Mouse (Mus musculus) A20 (cell line): ENCODE results near the gene Larp4b.

ENCODE experiments used
- DNase-seq: peaks from one replicate; pipeline ENCODE4 v3.0.0-alpha.2; 2011; ENCODE audit warnings: low read depth, low spot score

Larp4b gene

GRCm38 (mm10) chr13:9122045-9122444 is 28.4 kb downstream of the Larp4b start:
- DNase-seq, result no peak

- peak; percentile 77 for DNase-seq
Observed at GRCm38 (mm10) chr13:9125193-9125592, 31.5 kb downstream of the Larp4b start.

GRCm38 (mm10) chr13:9127715-9128114 is 34.0 kb downstream of the Larp4b start:
- DNase-seq, result no peak

- DNase-seq, result no peak
Observed at GRCm38 (mm10) chr13:9128707-9129314, 35.1 kb downstream of the Larp4b start.

DNA sequence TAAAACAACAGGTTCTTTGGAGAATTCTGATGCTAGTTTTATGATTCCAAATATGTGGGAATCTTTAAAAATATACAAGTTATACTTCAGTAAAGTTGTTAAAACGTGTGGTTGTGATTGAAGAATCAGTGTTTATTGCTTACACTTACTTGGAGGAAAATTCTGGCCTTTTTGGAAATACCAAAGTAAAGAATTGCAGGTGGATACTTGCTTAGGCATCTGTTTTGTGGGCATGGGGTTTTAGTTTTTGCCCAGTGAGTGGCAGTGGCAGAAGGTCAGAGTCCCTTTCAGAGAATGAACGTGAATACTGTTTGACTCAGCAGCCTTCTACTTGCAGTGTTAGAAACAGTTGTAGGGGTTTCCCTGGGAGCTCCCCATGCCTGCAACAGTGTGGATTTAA is 40.7 kb downstream of the Larp4b start:
- no peak for DNase-seq

DNA sequence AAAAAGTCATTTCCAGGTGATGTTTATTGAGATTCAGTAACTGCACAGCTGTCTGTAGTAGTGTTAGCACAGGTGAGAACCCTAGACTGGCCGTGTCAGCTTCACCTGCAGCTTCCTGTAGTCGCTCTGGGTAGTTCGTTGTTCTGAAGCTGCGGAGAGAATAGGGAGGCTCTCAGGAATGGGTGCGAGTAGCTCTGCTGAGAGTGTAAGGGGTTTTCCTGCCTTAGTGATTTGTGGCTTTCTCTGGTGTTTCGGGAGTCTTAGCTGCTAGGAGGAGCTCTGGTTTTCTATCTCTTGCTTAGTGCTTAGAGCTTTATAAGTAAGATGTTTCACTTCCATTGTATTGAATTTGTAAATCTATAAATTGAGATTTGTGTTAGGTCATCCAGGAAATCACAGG is 42.4 kb downstream of the Larp4b start:
- DNase-seq, result no peak

- no peak for DNase-seq
Observed at GRCm38 (mm10) chr13:9136733-9137132, 43.1 kb downstream of the Larp4b start.

DNA sequence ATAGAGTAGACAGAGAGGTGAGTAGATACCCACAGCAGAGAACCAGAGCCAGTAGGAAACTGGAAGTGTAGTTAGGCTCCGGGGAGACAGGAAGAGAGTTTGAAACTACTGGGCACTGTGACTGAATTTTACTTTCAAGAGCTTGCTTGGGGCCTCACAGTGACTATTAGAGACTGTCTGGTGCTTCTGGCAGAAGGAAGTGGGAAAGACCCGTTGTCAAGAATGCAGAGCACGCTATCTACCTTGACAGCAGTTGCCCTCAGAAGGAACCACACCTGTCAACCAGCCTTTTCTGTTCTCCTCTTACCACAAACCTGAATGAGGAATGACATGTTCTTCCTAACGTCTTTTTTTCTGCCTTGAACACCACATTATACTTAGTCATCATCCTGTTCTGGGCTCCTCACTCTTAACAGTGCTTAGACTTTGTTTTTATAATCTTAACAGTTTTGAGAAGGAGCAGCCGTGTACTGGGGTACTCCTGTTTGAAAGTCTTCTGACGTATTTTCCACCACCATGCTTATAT is 45.8 kb downstream of the Larp4b start:
- DNase-seq, result peak; percentile 23

DNA sequence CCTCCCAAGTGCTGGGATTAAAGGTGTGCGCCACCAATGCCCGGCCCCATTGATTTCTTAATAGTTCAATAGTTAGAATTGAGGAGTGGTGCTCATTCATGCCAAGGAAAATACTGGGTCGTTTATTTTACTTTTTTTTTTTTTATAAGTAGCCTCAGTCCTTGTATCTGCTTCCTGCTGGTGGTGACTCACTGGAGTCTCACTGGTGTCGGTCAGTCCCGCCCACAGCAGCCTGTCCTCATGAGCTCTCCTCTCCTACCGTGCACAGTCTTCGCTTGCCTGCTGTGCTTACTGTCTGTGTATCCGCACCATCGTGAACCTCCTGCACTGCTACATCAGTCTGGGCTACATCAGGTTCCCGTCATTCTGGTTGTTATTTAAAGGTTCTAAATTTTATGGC is 46.5 kb downstream of the Larp4b start:
- DNase-seq, result no peak

DNA sequence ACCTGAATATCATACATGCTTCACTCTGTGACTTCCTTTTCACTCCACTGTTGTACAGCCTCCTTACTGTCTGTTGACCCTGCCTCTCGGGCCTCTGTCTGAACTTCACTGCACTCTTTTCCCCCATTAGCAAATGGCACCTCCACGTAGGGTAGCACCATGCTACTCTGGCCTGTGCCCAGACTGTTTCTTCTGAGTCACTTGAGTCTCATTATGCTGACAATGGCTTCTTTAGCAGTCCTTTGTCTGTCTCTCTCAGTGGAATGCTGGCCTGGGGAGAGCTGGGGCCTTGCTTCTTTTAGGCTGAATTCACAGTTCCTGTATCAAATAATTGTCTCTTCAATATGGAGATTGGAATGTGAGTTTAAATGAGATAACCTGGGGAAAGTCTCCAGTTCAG is 48.7 kb downstream of the Larp4b start:
- no peak for DNase-seq

GRCm38 (mm10) chr13:9148830-9149229 is 55.1 kb downstream of the Larp4b start:
- no peak for DNase-seq

DNA sequence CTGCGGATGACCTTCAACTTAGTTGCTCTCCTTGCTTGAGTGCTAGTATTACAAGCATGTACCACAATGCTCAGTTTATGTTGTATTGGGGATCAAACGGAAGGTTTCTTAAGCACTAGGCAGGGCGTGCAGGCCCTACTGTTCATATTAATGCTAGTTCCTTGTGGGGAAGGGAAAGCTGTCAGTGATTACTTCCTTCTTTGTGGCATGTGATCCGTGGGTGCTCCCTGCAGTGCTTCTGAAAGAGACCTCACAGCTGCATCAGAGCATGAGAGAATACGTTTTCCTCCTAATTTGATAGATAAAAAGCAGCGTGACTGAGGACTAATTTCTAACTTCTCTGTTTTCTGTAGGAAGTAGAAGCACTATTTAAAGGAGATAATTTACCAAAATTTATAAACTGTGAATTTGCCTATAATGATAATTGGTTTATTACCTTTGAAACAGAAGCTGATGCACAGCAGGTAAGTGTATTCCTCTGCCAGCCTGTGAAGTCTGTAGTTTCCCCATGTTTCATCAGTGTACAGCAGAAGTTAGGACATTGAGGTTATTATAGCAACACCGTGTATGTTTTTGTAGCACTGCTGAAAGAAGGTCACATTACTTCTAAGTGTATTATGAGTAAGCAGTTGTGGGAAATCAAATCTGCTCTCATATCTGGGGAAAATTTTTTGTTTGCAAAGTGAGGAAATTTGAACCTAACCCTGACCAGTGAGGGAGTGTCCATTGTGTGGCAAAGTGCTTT is 56.0 kb downstream of the Larp4b start:
- peak; percentile 66 for DNase-seq

DNA sequence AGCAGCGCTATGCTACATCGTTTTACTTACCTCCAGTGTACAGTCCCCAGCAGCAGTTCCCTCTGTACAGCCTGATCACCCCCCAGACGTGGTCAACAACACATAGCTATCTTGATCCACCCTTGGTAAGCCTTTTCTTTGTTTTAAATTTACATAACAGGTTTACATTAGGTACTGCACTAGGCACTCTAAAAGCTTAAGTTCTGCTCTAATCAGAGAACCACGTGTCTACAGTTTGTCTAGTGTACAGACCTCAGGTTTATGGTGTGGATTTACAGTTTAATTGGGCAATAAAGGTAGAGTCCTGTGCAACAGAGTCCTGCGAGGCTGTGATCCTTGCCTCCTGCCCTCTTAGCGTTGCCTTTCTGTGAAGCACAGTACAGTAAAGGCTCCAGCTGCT is 57.4 kb downstream of the Larp4b start:
- DNase-seq, result no peak

DNA sequence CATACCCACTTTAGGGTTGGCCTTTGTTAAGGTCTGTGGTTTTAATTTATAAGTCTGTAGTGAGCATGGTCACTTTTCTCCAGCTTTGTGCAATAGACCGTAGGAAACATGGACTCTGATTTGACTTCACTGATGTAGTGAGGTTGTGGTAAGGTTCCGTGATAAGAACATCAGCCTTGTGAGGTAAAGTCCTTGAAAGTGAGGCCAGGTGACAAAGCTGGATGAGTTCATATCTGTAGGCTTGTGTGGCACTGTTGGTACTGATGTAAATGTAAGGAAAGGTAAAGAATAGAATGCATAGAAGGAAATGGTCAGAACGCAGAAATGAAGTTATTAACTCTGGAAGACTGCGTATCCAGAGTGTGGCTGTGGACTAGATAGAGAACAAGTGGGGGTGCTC is 57.9 kb downstream of the Larp4b start:
- no peak for DNase-seq

DNA sequence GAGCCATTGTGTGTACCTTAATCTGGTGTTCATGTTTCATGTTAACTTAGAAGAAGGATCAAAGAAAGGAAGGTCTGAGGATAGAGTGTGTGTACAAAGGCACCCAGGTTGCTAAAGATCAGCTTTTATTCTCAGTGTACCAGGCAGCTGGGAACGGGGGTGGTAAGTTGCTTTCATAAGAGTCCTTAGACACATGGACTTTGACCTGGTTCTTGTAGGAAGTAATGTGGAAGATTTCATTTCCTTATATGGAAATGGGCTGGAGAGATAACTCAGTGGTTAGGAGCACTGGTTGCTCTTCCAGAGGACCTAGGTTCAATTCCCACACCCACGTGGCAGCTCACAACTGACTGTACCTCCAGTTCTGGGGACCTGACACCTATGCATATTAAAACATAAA is 58.6 kb downstream of the Larp4b start:
- DNase-seq, result no peak

GRCm38 (mm10) chr13:9153803-9154202 is 60.1 kb downstream of the Larp4b start:
- DNase-seq, result no peak

DNA sequence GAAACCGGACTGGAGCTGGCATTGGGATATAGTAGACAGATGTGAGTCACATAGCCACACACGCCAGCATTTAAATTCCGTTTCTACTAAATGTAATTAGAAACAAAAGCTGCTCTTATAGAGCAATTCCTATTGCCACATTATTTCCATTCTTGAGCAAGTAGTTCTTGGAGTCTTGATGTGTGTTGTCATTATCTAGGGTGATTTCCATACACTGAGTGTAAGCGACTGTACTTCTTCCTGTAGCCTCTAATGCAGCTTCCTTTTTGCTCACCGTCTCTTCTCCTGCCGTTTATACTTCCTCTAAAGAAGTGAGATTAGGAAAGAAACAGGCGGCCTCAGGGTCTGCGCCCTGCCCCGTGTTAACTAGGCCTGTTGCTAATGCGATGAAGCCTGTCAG is 65.6 kb downstream of the Larp4b start:
- no peak for DNase-seq

GRCm38 (mm10) chr13:9162888-9163287 is 69.2 kb downstream of the Larp4b start:
- no peak for DNase-seq

DNA sequence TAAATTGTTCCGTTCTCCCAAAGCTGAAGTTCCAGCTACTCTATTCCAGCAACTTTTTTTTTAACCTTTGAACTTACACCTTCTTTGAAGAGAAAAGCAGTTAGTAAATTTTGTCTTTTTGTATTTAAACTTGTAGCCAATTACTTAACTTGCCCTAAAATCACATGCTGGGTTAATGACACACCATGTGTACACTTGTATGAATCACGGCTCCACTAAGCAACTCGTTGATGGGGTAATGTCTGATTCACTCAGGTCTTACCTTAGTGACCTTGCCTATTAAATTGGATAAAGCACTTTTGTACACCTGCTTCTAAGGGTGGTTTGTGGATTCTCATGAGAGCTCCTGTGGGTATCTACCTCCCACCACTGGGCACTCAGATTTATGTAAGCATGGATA is 74.2 kb downstream of the Larp4b start:
- DNase-seq, result no peak

- no peak for DNase-seq
Observed at GRCm38 (mm10) chr13:9169616-9170015, 75.9 kb downstream of the Larp4b start.

DNA sequence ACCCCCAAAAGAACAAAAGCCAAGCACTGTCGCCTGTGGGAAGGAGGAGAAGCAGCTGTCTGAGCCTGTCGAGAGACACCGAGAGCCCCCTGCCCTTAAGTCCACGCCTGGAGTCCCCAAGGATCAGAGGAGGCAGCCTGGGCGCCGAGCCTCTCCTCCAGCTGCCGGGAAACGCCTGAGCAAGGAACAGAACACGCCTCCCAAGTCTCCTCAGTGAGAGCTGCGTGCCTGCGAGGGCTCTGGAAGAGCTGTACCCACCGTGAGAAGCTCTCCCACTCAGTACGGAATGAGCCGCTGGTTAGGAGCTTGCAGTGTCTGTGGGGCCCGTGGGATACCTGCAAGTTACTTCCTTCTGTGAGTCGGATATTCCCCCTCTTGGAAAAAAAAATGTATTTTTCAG is 77.0 kb downstream of the Larp4b start:
- no peak for DNase-seq

DNA sequence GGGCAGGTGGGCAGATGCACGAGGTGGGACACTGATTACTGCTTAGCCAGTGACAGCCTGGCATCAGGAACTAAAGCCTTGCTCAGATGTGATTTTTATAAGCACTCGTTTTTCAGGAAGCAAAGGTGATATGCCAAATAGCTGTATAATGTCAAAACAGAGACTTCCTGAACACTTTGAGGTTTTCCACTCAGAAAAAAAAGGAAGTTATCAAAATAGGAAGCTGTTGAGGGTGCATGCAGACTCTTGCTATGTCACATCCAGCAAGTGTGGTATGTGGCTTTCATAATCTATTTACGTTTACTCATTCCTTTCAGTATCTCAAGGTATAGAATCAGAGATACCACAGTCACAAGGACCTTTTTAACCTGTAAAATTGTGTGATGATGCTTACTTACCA is 79.7 kb downstream of the Larp4b start:
- DNase-seq, result peak; percentile 20

DNA sequence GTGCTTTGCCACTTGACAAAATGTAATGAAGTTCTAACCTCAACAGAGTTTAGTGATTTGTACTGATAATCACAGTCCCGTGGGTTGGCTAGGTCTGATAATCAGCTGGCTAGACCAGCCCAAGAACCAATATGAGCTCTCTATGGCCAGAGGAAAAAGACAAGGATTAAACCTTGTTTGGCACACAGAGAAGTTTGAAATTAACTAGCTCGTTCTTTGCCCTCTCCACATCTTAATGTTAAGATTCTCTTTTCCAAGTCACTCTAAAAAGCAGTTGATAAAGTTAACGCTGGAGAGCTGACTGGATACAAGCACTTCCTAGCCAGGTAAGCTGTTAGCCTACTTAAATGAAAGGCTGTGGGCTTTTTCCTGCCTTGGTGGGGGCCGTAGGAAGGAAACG is 81.5 kb downstream of the Larp4b start:
- DNase-seq, result no peak
